Mouse (Mus musculus): ENCODE measurements around the gene Gm38392. TPM values are rescaled to one million over a fixed set of nuclear protein-coding genes. Genes with fewer than 3 reads are reported as not detected.
A peak's percentile ranks its signal among the peaks of the same experiment; 100 is the strongest.

Gm38392 gene
- polyA plus RNA-seq, 1 experiment from 2014 or later, result not detected

- DNase-seq (ENCODE audit: extremely low spot score, low spot score), result no peak
- Histone ChIP-seq H3K27me3 (ENCODE audit: poor library complexity, severe bottlenecking) (peaks cover 99% of the 10 kb centered on the region), H3K36me3 (replicated peaks) (peaks cover 50% of the 10 kb centered on the region), H3K4me1 (peaks cover 100% of the 10 kb centered on the region), H3K4me3 (peak overlapping the region; percentile 6; the same call in 1 of the 2 replicates), H3K27ac (peak overlapping the region; percentile 88), H3K9me3 (no peaks in the 10 kb centered on the region)
- 41% methylated on average over 17 of the region's 17 CpGs for WGBS
Observed at GRCm38 (mm10) chr3:88230262-88231047, 56.6 kb downstream of the Gm38392 start.

- H3K36me3 ChIP-seq (replicated peaks), result peaks cover 59% of the 10 kb centered on the region
- peaks cover 99% of the 10 kb centered on the region for H3K27me3 ChIP-seq (ENCODE audit: poor library complexity, severe bottlenecking)
- no peaks in the 10 kb centered on the region for H3K9me3 ChIP-seq
- DNase-seq (ENCODE audit: extremely low spot score, low spot score), result no peak
- H3K4me1 ChIP-seq, result peaks cover 100% of the 10 kb centered on the region
- 77% methylated on average over 6 of the region's 6 CpGs for WGBS
- no peak overlapping the region; the same call in 1 of the 2 replicates for H3K4me3 ChIP-seq
- peak overlapping the region; percentile 88; the same call in 1 of the 2 replicates for H3K27ac ChIP-seq
Observed at GRCm38 (mm10) chr3:88229526-88229925, 57.5 kb downstream of the Gm38392 start.

GRCm38 (mm10) chr3:88228906-88229305 is 58.1 kb downstream of the Gm38392 start:
- no peak for DNase-seq (ENCODE audit: extremely low spot score, low spot score)
- WGBS, result 54% methylated on average over 4 of the region's 4 CpGs
- H3K4me1 ChIP-seq, result peaks cover 100% of the 10 kb centered on the region
- peaks cover 99% of the 10 kb centered on the region for H3K27me3 ChIP-seq (ENCODE audit: poor library complexity, severe bottlenecking)
- H3K36me3 ChIP-seq (replicated peaks), result peaks cover 65% of the 10 kb centered on the region
- H3K9me3 ChIP-seq, result no peaks in the 10 kb centered on the region
- H3K27ac ChIP-seq, result peak overlapping the region; percentile 54; the same call in 1 of the 2 replicates
- H3K4me3 ChIP-seq, result no peak overlapping the region

GRCm38 (mm10) chr3:88227976-88228375 is 59.0 kb downstream of the Gm38392 start:
- DNase-seq (ENCODE audit: extremely low spot score, low spot score), result no peak
- H3K36me3 ChIP-seq (replicated peaks), result peaks cover 75% of the 10 kb centered on the region

GRCm38 (mm10) chr3:88227260-88227659 is 59.8 kb downstream of the Gm38392 start:
- no peak overlapping the region; the same call in 1 of the 2 replicates for H3K4me3 ChIP-seq
- peaks cover 100% of the 10 kb centered on the region for H3K4me1 ChIP-seq
- H3K27me3 ChIP-seq (ENCODE audit: poor library complexity, severe bottlenecking), result peaks cover 99% of the 10 kb centered on the region
- H3K27ac ChIP-seq, result peak overlapping the region; percentile 62; the same call in 1 of the 2 replicates
- peaks cover 82% of the 10 kb centered on the region for H3K36me3 ChIP-seq (replicated peaks)
- H3K9me3 ChIP-seq, result no peaks in the 10 kb centered on the region
- WGBS, result 41% methylated on average over 4 of the region's 4 CpGs
- no peak for DNase-seq (ENCODE audit: extremely low spot score, low spot score)

More at GRCm38 (mm10) chr3:88227976-88228375, 59.0 kb downstream of the Gm38392 start:
- Histone ChIP-seq H3K4me3 (peak overlapping the region; percentile 1; the same call in 1 of the 2 replicates), H3K27ac (peak overlapping the region; percentile 54), H3K27me3 (ENCODE audit: poor library complexity, severe bottlenecking) (peaks cover 99% of the 10 kb centered on the region), H3K4me1 (peaks cover 100% of the 10 kb centered on the region), H3K9me3 (no peaks in the 10 kb centered on the region)
- 64% methylated on average over 6 of the region's 6 CpGs for WGBS

GRCm38 (mm10) chr3:88226101-88226845 is 60.7 kb downstream of the Gm38392 start:
- Histone ChIP-seq H3K27me3 (ENCODE audit: poor library complexity, severe bottlenecking) (peaks cover 99% of the 10 kb centered on the region), H3K4me3 (peak overlapping the region; percentile 18; the same call in 1 of the 2 replicates), H3K4me1 (peaks cover 100% of the 10 kb centered on the region), H3K27ac (peak overlapping the region; percentile 75), H3K9me3 (no peaks in the 10 kb centered on the region), H3K36me3 (replicated peaks) (peaks cover 92% of the 10 kb centered on the region)
- WGBS, result 87% methylated on average over 10 of the region's 10 CpGs
- DNase-seq (ENCODE audit: extremely low spot score, low spot score), result no peak

GRCm38 (mm10) chr3:88224929-88225328 is 62.1 kb downstream of the Gm38392 start:
- Histone ChIP-seq H3K9me3 (no peaks in the 10 kb centered on the region), H3K4me1 (peaks cover 100% of the 10 kb centered on the region), H3K27me3 (ENCODE audit: poor library complexity, severe bottlenecking) (peaks cover 99% of the 10 kb centered on the region), H3K27ac (peak overlapping the region; percentile 75), H3K36me3 (replicated peaks) (peaks cover 100% of the 10 kb centered on the region), H3K4me3 (peak overlapping the region; percentile 19; the same call in 1 of the 2 replicates)
- DNase-seq (ENCODE audit: extremely low spot score, low spot score), result no peak
- WGBS, result 56% methylated on average over 2 of the region's 2 CpGs

- WGBS, result 77% methylated on average over 6 of the region's 6 CpGs
- Histone ChIP-seq H3K4me3 (peak overlapping the region; percentile 78; the same call in 1 of the 2 replicates), H3K9me3 (no peaks in the 10 kb centered on the region), H3K27me3 (ENCODE audit: poor library complexity, severe bottlenecking) (peaks cover 99% of the 10 kb centered on the region), H3K27ac (peak overlapping the region; percentile 98), H3K36me3 (replicated peaks) (peaks cover 96% of the 10 kb centered on the region), H3K4me1 (peaks cover 99% of the 10 kb centered on the region)
- DNase-seq (ENCODE audit: extremely low spot score, low spot score), result no peak
Observed at GRCm38 (mm10) chr3:88222446-88222845, 64.6 kb downstream of the Gm38392 start.

GRCm38 (mm10) chr3:88221519-88222390 is 65.3 kb downstream of the Gm38392 start:
- DNase-seq (ENCODE audit: extremely low spot score, low spot score), result no peak
- no peaks in the 10 kb centered on the region for H3K9me3 ChIP-seq
- WGBS, result 53% methylated on average over 12 of the region's 12 CpGs
- peaks cover 99% of the 10 kb centered on the region for H3K4me1 ChIP-seq
- H3K36me3 ChIP-seq (replicated peaks), result peaks cover 96% of the 10 kb centered on the region
- H3K27me3 ChIP-seq (ENCODE audit: poor library complexity, severe bottlenecking), result peaks cover 100% of the 10 kb centered on the region
- H3K27ac ChIP-seq, result peak overlapping the region; percentile 98
- H3K4me3 ChIP-seq, result peak overlapping the region; percentile 78

- H3K4me3 ChIP-seq, result peak overlapping the region; percentile 78
- peaks cover 99% of the 10 kb centered on the region for H3K4me1 ChIP-seq
- peak overlapping the region; percentile 98 for H3K27ac ChIP-seq
- H3K9me3 ChIP-seq, result no peaks in the 10 kb centered on the region
- no peak for DNase-seq (ENCODE audit: extremely low spot score, low spot score)
- H3K36me3 ChIP-seq (replicated peaks), result peaks cover 96% of the 10 kb centered on the region
- WGBS, result 9% methylated on average over 6 of the region's 6 CpGs
- peaks cover 100% of the 10 kb centered on the region for H3K27me3 ChIP-seq (ENCODE audit: poor library complexity, severe bottlenecking)
Observed at GRCm38 (mm10) chr3:88220842-88221241, 66.2 kb downstream of the Gm38392 start.

- H3K27me3 ChIP-seq (ENCODE audit: poor library complexity, severe bottlenecking), result peaks cover 100% of the 10 kb centered on the region
- peak; percentile 72 for DNase-seq (ENCODE audit: extremely low spot score, low spot score)
- peak overlapping the region; percentile 98 for H3K27ac ChIP-seq
- H3K4me3 ChIP-seq, result peak overlapping the region; percentile 78
- no peaks in the 10 kb centered on the region for H3K9me3 ChIP-seq
- H3K36me3 ChIP-seq (replicated peaks), result peaks cover 96% of the 10 kb centered on the region
- WGBS, result 8% methylated on average over 9 of the region's 9 CpGs
- peaks cover 99% of the 10 kb centered on the region for H3K4me1 ChIP-seq
Observed at GRCm38 (mm10) chr3:88219940-88220339, 67.1 kb downstream of the Gm38392 start.

GRCm38 (mm10) chr3:88217679-88218078 is 69.3 kb downstream of the Gm38392 start:
- Histone ChIP-seq H3K27ac (peak overlapping the region; percentile 98), H3K4me1 (peaks cover 99% of the 10 kb centered on the region), H3K4me3 (peak overlapping the region; percentile 78), H3K9me3 (no peaks in the 10 kb centered on the region), H3K27me3 (ENCODE audit: poor library complexity, severe bottlenecking) (peaks cover 100% of the 10 kb centered on the region), H3K36me3 (replicated peaks) (peaks cover 83% of the 10 kb centered on the region)
- WGBS, result 27% methylated on average over 1 of the region's 2 CpGs
- no peak for DNase-seq (ENCODE audit: extremely low spot score, low spot score)
